Mouse (Mus musculus): ENCODE results near the gene Mecp2. TPM values are rescaled to one million over a fixed set of nuclear protein-coding genes. Genes with fewer than 3 reads are reported as not detected.

The Mecp2 gene
- polyA plus RNA-seq, 1 experiment from 2014 or later, result 15.5 TPM

- peak; percentile 89 for ATAC-seq (ENCODE audit: low FRiP score)
- 21% methylated on average over 8 of the region's 8 CpGs for WGBS
- peak; percentile 61 for DNase-seq (ENCODE audit: low spot score)
Measured at GRCm38 (mm10) chrX:73998911-73999869, 136.0 kb downstream of the Mecp2 start.

GRCm38 (mm10) chrX:73977783-73978182 is 157.4 kb downstream of the Mecp2 start:
- H3K9ac ChIP-seq, result no peak overlapping the region
- no peak overlapping the region for H3K4me2 ChIP-seq (replicated peaks)
- DNase-seq (ENCODE audit: low spot score) (no peak), ATAC-seq (ENCODE audit: low FRiP score) (no peak)
- no peaks in the 10 kb centered on the region for H3K27me3 ChIP-seq (ENCODE audit: control insufficient read depth, insufficient read depth, low read length)
- H3K36me3 ChIP-seq (replicated peaks; ENCODE audit: control insufficient read depth, insufficient read depth), result no peaks in the 10 kb centered on the region
- H3K4me3 ChIP-seq (replicated peaks; ENCODE audit: low read length), result no peak overlapping the region
- H3K27ac ChIP-seq, result no peak overlapping the region
- no peaks in the 10 kb centered on the region for H3K4me1 ChIP-seq (replicated peaks; ENCODE audit: control insufficient read depth, insufficient read depth, low read length)
- no peaks in the 10 kb centered on the region for H3K9me3 ChIP-seq (ENCODE audit: control insufficient read depth, low read length)
- WGBS, result 100% methylated on average over 1 of the region's 1 CpGs

More at GRCm38 (mm10) chrX:73998911-73999869, 136.0 kb downstream of the Mecp2 start:
- H3K4me3 ChIP-seq (replicated peaks; ENCODE audit: low read length), result no peak overlapping the region
- H3K4me2 ChIP-seq (replicated peaks), result peak overlapping the region; percentile 35
- H3K27me3 ChIP-seq (ENCODE audit: control insufficient read depth, insufficient read depth, low read length), result no peaks in the 10 kb centered on the region
- H3K9ac ChIP-seq, result no peak overlapping the region
- no peaks in the 10 kb centered on the region for H3K36me3 ChIP-seq (replicated peaks; ENCODE audit: control insufficient read depth, insufficient read depth)
- H3K4me1 ChIP-seq (replicated peaks; ENCODE audit: control insufficient read depth, insufficient read depth, low read length), result peaks cover 10% of the 10 kb centered on the region; the same call in 1 of the 2 replicates
- H3K9me3 ChIP-seq (ENCODE audit: control insufficient read depth, low read length), result no peaks in the 10 kb centered on the region
- H3K27ac ChIP-seq, result peak overlapping the region; percentile 82

MicroRNAs within 50 kb of the gene (microRNA counts, 519-probe panel; counts per million panel counts)
- microRNA mmu-miR-718, result not detected

Small RNA genes lying within 50 kb of the gene (microRNA-seq; reads per million reads assigned to microRNA genes)
- 1.1 reads per million for gene Mir5132
- gene Mir718, result 0.48 reads per million

Other genes with a start within 250 kb of the Mecp2 start
- 0.39 TPM in 1 of 2 replicates, not detected in the other for gene Avpr2, start 243.3 kb downstream of the Mecp2 start, polyA plus RNA-seq (2014; fragmentation: Nextera tagmentation; extraction: Ambion mirVana)
- 135 and 147 TPM in 2 replicates for gene L1cam, start 239.3 kb downstream of the Mecp2 start, polyA plus RNA-seq (2014; fragmentation: Nextera tagmentation; extraction: Ambion mirVana)
- gene Arhgap4, start 213.5 kb downstream of the Mecp2 start, polyA plus RNA-seq (2014; fragmentation: Nextera tagmentation; extraction: Ambion mirVana), result 3.0 and 3.1 TPM in 2 replicates
- 86.8 and 98.0 TPM in 2 replicates for gene Naa10, start 213.4 kb downstream of the Mecp2 start, polyA plus RNA-seq (2014; fragmentation: Nextera tagmentation; extraction: Ambion mirVana)
- 11.3 and 15.4 TPM in 2 replicates for gene Renbp, start 204.5 kb downstream of the Mecp2 start, polyA plus RNA-seq (2014; fragmentation: Nextera tagmentation; extraction: Ambion mirVana)
- 55.3 and 57.3 TPM in 2 replicates for gene Hcfc1, start 169.0 kb downstream of the Mecp2 start, polyA plus RNA-seq (2014; fragmentation: Nextera tagmentation; extraction: Ambion mirVana)
- 30.9 and 31.2 TPM in 2 replicates for gene Irak1, start 111.4 kb downstream of the Mecp2 start, polyA plus RNA-seq (2014; fragmentation: Nextera tagmentation; extraction: Ambion mirVana)
- gene Opn1mw, start 7.9 kb downstream of the Mecp2 start, polyA plus RNA-seq (2014; fragmentation: Nextera tagmentation; extraction: Ambion mirVana), result not detected in 2 replicates
- gene Tex28, start 32.5 kb upstream of the Mecp2 start, polyA plus RNA-seq (2014; fragmentation: Nextera tagmentation; extraction: Ambion mirVana), result not detected in 2 replicates
- 0.08 TPM in 1 of 2 replicates, not detected in the other for gene Tktl1, start 41.9 kb upstream of the Mecp2 start, polyA plus RNA-seq (2014; fragmentation: Nextera tagmentation; extraction: Ambion mirVana)
- 92.7 and 100.0 TPM in 2 replicates for gene Flna, start 114.5 kb upstream of the Mecp2 start, polyA plus RNA-seq (2014; fragmentation: Nextera tagmentation; extraction: Ambion mirVana)
- 14.7 and 17.0 TPM in 2 replicates for gene Emd, start 119.3 kb upstream of the Mecp2 start, polyA plus RNA-seq (2014; fragmentation: Nextera tagmentation; extraction: Ambion mirVana)
- gene Rpl10, start 135.4 kb upstream of the Mecp2 start, polyA plus RNA-seq (2014; fragmentation: Nextera tagmentation; extraction: Ambion mirVana), result 484 and 540 TPM in 2 replicates
- 48.4 and 56.5 TPM in 2 replicates for gene Taz, start 146.5 kb upstream of the Mecp2 start, polyA plus RNA-seq (2014; fragmentation: Nextera tagmentation; extraction: Ambion mirVana)
- gene Dnase1l1, start 147.0 kb upstream of the Mecp2 start, polyA plus RNA-seq (2014; fragmentation: Nextera tagmentation; extraction: Ambion mirVana), result 3.0 and 3.6 TPM in 2 replicates
- gene Atp6ap1, start 161.7 kb upstream of the Mecp2 start, polyA plus RNA-seq (2014; fragmentation: Nextera tagmentation; extraction: Ambion mirVana), result 248 and 297 TPM in 2 replicates
- 781 and 862 TPM in 2 replicates for gene Gdi1, start 169.6 kb upstream of the Mecp2 start, polyA plus RNA-seq (2014; fragmentation: Nextera tagmentation; extraction: Ambion mirVana)
- 45.3 and 46.8 TPM in 2 replicates for gene Fam50a, start 177.7 kb upstream of the Mecp2 start, polyA plus RNA-seq (2014; fragmentation: Nextera tagmentation; extraction: Ambion mirVana)
- gene Plxna3, start 193.7 kb upstream of the Mecp2 start, polyA plus RNA-seq (2014; fragmentation: Nextera tagmentation; extraction: Ambion mirVana), result 44.5 and 45.6 TPM in 2 replicates
- gene Lage3, start 218.3 kb upstream of the Mecp2 start, polyA plus RNA-seq (2014; fragmentation: Nextera tagmentation; extraction: Ambion mirVana), result 64.0 and 87.6 TPM in 2 replicates
- 68.4 and 74.3 TPM in 2 replicates for gene Ubl4a, start 237.9 kb upstream of the Mecp2 start, polyA plus RNA-seq (2014; fragmentation: Nextera tagmentation; extraction: Ambion mirVana)
- gene Slc10a3, start 238.0 kb upstream of the Mecp2 start, polyA plus RNA-seq (2014; fragmentation: Nextera tagmentation; extraction: Ambion mirVana), result 7.1 and 9.5 TPM in 2 replicates